Mouse (Mus musculus) kidney, adult 2 months (tissue): ENCODE measurements at regions not wholly inside any gene's neighbourhood (a gene's known extent, or its start where the extent isn't known, plus 50 kb on each side); places are given as distances from the start of the nearest gene placed in this dataset.

Experiments used
- CTCF ChIP-seq: fragments of 200-500 bp; conservative IDR thresholded peaks from 2 replicates; pipeline ENCODE4 v1.5.1; 2011; ENCODE audit warnings: low read depth, mild to moderate bottlenecking, control low read depth, low read length, moderate library complexity, mixed read lengths; ENCODE audit not compliant: insufficient read depth, insufficient read length
- POLR2A ChIP-seq: fragments of 200-500 bp; IDR thresholded peaks from one replicate; pipeline ENCODE4 v1.6.1; 2011; ENCODE audit warnings: low read depth, low read length, control low read depth

DNA sequence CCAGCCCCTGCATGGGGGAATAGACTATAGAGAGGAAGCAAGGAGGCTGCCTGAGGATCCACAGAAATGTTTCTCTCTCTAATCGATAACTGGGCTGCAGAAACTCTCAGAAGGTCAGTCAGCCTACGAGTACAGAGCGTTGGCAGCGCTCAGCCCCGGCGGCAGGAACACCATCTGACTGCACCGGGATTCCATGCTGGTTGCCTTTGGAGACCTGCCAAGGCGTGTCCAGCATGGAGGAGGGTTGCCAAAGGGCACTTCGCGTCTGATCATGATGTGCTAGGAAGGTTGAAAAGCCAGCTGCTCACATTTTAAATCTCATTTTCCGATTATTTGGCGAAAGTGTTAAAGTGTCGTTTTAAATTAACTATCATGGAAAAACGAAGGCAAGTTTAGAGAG, 49.9 kb upstream of the Cd83 start:
- TF ChIP-seq POLR2A, result no peak
- TF ChIP-seq CTCF, result no peak
